Mouse (Mus musculus) cerebellum, postnatal 25 days (tissue): ENCODE results near the gene Resf1.
A peak's percentile ranks its signal among the peaks of the same experiment; 100 is the strongest.
"Not testable (repeated sequence)": the region's sequence is repeated elsewhere in the genome, so short reads cannot be mapped to it uniquely, and the experiment has no call there.

Source experiments
- DNase-seq, 2 experiments: peaks; one replicate each; pipeline ENCODE4 v3.0.0; 2021; ENCODE audit warnings: mixed read lengths in 2 of 2

Gene Resf1

DNA sequence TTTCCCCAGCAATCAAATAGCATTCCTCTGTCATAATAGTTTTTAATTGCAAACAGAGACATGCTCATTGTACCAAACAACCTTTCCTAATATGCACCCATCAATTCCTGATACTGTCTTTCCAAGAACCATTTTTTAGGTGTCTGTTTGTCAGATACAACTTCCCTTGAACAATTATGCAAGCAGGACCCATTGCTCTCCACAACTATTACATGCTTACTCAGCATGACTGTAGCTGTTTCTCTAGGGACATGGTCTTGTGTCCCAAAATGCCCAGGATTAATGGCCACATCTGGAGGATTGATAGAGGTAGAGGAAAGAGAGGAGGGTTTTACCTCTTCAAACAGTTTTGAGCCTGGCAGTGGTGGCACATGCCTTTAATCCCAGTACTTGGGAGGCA, 35.2 kb downstream of the Resf1 start:
- DNase-seq, result no peak

DNA sequence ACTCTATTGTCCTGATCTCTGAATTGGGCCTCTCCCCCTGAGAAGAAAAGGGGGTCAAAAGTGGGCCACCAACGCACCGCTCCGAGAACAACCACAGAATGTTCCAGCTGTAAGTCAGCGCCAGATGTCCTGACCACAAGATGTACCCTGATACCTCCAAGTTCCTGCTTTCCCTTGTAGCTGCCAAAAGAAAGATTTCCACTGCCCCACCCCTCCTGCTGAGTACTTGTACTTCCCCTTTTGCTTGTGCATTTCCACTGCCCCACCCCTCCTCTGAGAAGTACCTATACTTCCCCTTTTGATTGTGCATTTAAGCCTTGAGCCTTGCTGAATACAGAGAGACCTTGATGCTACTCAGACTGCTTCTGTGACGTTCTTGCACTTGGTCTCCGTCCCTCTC, 39.0 kb downstream of the Resf1 start:
- DNase-seq, result not testable (repeated sequence)

DNA sequence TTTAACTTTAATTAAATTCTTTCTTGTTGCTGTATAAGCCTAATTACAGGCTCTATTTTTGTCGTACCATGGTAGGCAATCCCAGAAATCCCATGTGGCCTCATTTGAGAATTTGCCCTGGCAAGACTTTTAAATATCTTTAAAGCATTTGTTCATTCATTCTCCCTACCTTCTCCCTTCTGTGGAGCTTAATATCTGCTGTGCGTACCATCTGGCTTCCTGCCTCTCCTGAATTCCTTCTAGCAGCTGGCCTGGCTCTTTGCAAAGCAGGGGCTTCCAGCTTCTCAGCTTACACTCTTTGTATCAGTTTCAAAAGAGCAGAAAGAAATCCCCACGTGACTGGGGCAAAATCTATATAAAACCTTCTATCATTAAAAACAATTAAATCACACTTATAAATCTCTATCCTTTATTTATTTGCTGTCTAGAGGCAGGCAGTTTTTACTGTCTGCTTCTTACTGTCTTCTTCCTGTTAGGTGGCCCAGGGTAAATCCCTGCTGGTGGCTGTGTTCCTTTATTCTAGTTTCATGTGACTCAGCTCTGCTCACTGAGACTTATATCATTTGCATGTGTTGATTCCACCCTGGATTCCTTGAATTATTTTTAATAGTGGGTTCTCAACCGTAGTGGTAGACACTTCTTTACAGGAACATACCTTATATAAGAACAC, 45.7 kb downstream of the Resf1 start:
- DNase-seq, result no peak

DNA sequence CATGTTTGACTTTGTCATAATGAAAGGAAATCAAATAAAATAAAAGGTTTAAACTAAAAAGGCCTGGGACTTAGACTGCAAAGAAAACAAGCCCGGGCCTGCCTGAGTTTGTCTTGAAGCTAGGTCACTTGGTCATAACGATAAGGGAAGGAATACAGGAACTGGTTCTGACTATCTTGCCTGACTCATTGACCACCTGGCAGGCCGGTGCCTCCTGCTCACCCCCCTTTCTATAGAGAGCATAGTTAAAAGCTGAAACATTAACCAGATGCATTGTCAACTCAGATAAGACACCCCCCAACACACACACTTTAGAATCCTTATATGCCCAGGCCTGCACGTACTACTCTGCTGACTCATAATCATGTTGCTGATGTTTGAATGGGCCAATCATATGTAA, 46.6 kb downstream of the Resf1 start:
- DNase-seq, result not testable (repeated sequence)

DNA sequence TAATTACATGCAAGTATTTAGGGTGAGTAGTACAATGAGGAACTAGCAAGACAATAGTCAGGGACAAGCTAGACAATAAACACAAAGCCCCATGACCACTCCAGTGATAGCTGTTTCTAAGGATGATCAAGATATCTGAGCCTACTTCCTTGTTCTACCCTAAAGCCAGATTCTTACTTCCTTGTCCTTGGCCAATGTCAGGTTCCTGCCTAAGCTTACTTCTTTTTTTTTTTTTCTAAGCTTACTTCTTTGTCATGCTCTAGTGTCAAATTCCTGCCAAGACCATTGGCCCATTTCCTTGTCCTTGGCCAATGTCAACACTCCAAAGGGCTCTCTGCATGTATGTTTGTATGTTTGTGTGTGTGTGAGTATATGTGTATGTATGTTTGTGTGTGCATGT, 47.9 kb downstream of the Resf1 start:
- DNase-seq, result no peak

DNA sequence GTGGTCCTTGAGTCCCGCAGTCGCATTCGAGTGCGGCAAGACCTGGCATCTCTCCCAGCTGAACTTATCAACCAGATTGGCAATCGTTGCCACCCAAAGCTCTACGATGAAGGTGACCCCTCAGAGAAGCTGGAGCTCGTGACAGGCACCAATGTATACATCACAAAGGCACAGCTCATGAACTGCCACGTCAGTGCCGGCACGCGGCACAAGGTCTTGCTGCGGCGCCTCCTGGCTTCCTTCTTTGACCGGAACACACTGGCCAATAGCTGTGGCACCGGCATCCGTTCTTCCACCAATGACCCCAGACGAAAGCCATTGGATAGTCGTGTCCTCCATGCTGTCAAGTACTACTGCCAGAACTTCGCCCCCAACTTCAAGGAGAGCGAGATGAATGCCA, 53.3 kb downstream of the Resf1 start:
- not testable (repeated sequence) for DNase-seq

DNA sequence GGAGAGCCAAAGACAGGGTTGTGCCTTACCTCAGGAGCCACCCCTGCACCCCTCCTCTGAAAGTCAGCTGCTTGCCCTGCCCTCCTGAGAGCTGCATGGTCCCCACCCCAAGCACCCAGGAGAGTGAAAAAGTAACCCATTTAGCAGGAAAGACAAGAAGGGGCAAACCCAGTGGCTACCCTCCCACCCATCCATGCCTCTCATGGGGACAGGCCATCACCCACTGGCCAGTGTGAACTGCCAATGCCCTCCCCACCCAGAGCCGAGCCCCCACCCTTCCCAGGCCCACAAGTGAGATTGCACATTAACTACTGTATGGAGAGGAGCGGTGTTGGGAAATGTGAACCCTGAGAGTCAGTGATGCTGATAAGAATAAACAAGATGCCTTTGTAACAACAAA, 56.8 kb downstream of the Resf1 start:
- not testable (repeated sequence) for DNase-seq

DNA sequence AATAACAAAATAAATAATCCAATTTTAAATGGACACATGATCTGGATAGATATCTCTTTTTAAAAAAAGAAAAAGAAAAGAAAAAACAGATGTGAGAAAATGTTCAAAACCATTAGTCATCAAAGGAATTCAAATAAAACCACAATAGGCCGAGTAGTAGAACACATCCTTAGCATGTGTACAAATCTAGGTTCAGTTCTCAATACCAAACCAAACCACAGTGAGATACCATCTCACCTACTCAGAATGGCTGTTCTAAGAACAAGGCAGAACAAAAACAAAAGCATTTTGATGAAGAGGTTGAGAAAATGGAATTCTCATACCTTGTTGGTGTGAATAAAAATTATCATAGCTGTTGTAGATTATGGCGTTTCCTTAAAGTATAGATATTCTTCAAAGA, 57.2 kb downstream of the Resf1 start:
- no peak for DNase-seq

DNA sequence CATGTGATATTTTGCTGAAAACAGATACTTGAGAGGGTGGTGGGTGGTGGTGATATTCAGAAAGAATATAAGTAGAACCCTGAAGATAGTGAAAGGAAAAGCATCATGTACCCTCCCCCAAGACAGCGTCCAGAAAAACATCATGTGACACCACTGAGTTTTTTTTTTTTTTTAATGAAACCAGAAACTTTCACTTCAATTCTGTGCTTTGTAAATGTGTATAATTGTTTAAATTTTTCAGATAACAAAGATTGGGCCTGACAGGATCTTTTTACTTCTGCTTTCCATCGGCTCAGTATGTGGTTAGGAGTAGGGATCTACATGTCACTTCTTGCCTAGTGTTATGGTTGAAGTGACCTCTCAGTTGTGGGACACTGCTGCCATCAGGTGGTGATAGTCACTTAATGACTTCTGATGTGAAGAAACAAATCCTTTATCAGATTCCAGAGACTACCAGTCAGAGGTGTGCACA, 65.8 kb downstream of the Resf1 start:
- DNase-seq, result peak; percentile 45 to 71

DNA sequence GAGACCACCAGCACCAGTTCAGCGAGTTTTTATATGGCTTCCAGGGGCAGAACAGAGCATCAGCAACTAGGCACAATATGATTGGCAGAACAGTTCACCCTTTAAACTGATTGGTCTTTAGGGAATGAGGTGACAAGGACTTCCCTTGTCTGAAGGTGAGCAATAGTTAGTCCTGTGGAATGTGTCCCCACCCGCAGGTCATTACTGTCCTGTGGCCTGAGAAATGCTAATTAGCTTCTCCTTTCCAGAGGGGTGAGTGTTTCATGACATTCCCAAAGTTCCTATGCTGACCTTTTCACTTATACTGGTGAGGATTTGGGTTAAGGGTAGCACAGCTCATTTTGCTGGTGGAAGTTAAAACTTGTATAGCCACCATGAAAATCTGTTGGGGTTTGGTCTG, 74.3 kb downstream of the Resf1 start:
- no peak for DNase-seq
